Mouse (Mus musculus) frontal cortex, adult (tissue): ENCODE measurements around the gene Creb3l1.

Source experiments
- ATAC-seq: cut with Nextera tagmentation; 2 replicates; pipeline ENCODE4 v1.9.2; 2017; ENCODE audit warnings: mild to moderate bottlenecking, moderate library complexity, mixed read lengths; ENCODE audit not compliant: low TSS enrichment

Gene Creb3l1

DNA sequence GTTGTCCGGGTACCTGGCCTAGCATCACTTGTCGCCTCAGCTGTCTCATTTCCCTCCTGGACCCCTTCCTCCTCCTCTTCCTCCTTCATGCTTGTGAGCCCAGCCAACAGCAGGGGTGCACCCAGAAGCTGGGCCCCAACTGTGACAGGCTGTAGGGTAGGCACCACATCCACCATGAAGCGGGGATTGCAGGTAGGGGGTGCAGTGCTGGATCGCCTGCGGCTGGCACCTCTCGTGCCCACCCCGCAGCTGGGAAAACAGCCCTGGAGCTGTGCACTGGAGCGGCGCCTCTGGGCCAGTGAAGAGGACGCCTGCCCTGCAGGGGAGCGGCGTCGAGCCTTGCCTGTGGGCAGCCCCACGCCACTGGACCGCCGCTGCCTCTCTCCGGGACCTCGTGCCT is 78.8 kb downstream of the Creb3l1 start, which contains the start of gene Gm9821:
Gene Gm9821, plus strand, starts transcription at position 221 of the 400 bp plus-strand sequence.
- no peak for ATAC-seq

DNA sequence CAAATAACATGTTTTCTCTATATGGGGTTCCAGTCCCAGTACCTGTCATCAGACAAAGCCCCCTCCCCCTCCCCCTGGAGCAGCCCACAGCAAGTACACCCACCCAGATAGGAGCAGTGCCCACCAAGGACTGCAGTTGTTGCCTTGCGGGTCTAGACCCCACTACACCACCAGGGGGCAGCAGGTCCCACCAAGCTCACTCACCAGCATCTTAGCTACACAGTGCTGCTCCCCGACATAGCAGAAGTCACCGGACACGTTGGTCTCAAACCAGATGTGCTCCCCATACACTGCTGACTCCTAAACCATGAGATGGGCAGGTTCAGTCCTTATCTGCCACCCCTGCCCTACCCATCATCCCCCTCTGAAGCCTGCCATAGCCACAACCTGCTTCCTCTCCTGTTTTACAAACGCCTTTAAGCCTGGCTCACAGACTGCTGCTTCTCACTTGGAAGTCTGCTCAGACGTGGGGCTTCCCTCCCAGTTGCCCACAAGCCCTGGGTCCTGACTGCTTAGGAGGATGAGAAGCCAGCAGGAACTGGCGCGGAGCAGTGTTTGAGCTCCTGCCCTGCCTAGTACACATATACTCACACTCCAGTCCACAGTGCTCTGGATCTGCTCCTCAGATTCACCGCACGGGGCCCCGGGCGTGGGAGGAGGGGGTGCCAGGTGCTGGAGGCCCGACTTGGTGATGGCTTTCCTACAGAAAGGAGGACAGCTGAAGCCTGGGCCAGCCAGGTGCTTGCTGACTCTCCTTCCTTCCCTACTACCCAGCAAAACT is 79.9 kb downstream of the Creb3l1 start:
- peak; percentile 25 for ATAC-seq

DNA sequence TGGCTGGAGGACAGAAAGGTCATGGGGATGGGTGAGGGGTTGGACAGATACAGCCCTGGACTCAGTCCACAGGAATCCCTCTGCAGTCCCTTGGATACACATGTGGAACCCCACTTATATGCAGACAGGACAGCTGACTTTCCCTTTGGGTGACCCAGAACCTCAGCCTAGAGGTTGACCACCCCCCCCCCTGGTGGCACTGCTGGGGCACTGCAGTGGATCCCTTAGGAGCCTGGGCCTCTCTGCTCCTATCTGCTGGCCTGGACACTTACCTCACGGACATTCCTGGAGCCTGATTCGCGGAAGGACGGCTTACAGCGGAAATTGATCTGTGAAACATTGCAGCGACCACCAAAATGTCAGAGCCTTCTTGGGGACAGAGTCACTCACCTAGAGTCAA is 81.9 kb downstream of the Creb3l1 start:
- ATAC-seq = no peak

DNA sequence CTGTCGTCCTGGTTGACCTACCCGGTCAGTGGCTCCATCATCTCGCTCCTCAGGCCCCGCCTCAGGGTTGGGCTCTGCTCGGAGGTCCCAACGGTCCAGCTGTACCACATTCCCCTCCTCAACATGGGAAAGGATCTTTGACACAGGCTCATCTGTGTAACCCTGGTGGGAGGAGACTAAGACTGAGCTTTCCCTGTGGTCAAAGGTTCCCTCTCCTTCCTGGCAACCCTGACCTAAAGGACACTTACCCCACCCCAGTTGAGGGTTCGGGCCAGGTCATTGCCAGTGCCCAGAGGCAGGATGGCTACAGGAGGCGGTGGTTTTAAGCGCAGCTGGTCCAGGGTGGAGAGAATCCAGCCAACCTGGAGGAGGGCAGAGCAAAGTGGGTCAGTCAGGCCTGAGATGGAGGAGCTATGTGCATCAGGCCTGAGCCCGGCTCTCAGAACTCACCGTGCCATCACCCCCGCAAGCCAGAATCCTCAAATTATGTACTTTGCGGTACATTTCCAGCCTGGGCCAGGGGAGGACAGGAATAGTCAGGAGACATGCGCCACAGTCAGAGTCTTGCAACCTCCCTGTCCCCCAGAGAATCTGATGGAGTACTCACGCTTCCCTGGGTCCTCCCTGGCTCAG is 84.9 kb downstream of the Creb3l1 start:
- peak; percentile 28 for ATAC-seq

DNA sequence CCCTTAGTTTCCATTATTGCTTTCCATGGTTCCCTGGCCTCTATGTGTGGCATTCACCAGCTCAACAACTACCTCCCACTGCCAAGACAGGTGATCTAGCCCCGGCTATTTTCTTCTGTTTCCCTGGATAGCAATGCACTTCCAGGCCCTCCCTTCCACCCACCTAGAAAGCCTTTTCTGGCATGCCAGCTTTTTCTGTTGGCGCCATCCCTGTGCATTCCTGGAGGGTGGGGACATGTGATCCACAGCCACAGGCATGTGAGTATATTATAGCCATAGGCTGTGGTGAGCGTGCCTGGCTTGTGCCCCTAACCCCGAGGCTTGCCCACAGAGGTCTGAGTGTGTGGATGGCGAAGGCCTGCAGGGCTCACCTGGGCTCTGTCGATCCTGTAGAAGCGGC is 88.1 kb downstream of the Creb3l1 start:
- peak; percentile 60 for ATAC-seq

DNA sequence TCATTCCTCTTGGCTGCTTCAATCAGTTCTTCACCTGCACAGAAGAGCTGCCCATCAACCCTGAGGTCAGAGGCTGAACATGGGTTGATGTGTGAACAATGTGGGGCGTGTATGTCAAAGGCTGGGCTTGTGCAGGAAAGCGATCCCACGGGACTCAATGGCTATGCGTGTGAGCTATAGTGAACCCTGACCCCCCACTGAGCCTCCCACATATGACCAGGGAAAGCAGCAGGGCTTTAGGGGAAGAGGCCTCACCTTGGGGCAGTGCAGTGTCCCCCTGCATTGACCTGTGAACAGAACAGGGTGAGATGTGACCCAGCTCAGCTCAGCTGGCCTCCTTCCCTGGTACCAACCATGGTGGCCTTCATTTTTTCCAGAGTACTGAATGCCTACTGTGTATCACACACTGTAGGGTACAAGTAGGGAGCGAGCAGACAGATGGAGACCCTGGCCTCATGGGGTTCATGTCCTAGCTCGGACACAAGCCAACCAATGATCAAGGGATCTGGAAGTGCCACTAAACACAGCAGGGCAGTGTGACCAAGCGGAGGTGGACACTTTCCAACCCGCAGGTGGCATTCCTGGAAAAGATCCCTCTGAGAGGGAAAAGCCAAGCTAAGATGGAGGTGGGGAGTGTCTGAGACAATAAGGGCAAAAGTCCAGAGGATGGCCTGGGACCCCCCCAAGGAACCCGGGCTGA is 89.3 kb downstream of the Creb3l1 start:
- ATAC-seq = no peak

DNA sequence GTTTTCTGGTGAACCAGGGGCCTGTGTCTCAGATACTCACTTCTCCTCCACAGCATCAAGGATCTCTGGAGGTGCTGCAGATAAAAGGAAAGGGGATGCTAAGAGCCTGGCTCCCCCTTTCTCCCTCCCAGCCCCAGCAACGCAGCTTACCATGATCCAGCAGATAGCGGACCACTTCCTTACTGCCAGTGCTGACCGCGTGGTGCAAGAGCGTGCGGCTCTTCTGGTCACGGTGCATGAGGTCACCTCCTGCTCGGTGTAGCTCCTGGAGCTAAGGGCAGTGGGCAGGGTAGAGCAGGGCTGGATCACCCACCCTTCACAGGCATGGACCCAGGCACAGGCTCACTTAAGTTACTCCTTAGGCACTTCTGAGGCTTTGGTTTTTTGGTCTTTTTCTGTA is 90.3 kb downstream of the Creb3l1 start:
- no peak for ATAC-seq

DNA sequence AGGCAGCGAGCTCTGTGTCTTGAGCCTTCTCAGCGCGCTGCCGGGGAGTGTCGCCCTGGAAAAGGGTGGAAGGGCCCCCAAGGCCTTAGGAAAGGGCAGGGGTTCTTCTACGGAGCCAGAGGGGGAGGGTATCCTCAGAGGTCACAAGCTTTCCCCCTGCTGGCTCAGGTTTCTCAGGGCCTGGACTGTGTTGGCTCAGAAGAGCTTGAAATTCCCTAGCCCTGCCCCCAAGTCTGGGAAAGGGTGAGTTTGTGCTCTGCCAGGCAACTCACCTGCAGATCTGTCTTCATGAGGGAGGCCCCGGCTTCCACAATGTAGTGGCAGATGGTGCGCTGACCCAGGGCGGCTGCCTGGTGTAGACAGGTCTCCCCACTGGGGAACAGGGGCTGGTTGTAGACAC is 90.8 kb downstream of the Creb3l1 start:
- no peak for ATAC-seq

DNA sequence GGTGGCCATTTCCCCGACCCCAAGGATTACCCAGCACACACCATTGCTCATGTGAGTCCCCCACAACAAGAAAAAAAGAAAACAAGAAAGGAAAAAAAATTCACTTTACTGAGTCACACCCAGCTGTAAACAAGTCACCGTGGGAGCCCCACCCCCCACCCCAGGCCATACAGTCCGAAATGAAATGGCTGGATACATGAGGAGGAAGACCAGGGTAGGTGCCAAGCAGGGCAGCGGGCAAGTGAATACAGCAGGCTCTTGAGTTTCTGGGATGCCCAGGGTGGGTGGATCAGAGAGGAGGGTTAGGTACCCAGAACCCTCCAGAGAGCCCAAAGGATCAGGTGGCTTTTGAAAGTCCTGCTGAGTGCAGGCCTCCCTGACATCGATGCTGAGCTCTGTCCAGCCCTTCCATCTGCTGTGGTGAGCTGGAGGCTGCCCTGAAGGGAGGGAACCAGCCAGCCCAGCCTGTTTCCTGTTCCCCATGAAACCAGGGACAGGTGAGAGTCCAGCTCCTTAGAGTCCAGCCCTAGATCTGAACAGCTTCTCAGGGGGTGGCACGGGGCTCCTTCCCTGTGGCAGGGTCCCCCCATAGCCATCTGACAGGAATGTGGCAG is 91.5 kb downstream of the Creb3l1 start:
- no peak for ATAC-seq
